Mouse (Mus musculus): ENCODE measurements at regions not wholly inside any gene's neighbourhood (a gene's known extent, or its start where the extent isn't known, plus 50 kb on each side); places are given as distances from the start of the nearest gene placed in this dataset.
A peak's percentile ranks its signal among the peaks of the same experiment; 100 is the strongest.

DNA sequence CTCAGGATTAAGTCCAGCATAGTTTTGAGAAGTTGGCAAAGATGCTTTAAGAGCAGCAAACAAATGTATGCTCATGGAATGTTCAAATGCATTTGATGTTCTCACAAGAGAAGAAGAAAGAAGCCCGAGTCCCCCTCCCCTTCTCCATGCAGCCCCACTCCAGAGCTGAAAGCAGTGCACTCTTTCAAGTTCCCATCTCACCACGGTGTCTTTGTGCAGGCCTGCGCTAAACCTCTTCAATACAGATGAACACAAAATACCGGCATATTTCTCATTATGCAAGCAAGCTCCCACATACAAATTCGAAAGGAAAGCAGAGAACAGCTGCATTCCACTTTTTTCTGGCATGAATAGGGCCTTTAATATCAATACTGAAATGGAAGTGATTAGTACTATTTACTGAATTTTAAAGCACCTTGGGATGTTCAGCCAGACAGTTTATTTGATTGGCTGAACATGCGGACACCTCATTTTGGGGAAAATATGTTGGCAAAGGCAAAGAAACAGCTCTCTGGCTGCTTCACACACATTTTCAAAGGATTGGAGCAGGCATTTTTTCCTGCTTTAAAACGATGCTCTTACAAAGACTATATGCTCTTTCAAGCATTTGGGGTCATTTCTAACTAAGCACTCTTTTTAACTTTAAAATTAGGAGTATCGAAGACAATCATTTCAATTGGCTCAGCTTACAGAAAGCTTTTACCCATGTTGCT is 595.8 kb downstream of the Car8 start:
- DNase-seq (ENCODE audit: low read depth, low spot score) = no peak

DNA sequence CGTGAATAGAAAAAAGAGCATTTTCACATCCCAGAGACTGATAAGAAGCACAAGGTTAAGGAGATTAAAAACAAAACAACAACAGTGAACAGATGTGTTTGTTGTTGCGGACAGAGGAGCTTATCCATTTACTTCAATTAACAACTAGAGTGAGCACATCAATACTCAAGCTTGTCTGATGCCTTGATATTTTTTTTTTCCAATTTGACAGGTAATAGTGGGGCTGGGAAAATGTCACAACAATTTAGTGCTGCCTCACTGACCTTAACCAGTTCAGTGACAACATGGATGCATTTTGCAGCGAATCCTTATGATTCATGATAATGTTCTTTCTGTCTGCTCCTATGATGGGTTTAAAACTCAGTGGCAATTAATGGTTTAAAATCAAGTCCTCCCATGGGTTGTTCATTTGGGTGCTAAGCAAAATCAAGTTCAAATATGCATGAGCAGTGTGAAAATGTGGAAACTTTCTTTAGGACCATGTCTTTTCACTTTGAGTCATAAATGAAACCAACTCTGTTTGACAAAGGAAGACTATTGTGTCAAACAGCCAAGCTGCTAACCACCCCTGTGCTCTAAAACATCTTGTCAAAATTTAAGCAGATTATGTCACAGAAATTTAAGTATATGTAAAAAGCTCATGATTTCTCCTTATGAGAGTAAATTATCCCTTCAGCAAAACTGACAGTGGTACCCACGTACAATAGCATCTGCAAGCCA is 641.0 kb downstream of the Car8 start:
- no peak for DNase-seq (ENCODE audit: low read depth, low spot score)

DNA sequence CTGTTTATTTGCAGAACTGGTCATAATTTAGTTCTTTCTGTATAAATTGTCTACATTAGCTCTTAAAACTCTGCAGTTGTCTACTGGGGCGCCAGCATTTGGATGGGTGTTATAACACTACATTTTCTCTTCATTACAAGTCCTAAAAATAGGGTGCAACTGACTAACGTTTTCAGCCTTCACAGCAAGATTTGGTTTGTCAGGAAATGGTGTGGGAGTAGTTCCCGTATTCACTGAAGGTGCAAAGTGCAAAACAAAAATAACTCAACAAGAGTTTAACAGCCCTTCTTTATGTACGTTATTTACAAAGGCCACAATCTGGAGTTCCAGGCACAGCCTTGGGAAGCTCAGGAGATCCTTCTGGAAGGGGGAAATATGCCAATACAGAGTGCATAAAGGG is 642.7 kb downstream of the Car8 start:
- no peak for DNase-seq (ENCODE audit: low read depth, low spot score)

DNA sequence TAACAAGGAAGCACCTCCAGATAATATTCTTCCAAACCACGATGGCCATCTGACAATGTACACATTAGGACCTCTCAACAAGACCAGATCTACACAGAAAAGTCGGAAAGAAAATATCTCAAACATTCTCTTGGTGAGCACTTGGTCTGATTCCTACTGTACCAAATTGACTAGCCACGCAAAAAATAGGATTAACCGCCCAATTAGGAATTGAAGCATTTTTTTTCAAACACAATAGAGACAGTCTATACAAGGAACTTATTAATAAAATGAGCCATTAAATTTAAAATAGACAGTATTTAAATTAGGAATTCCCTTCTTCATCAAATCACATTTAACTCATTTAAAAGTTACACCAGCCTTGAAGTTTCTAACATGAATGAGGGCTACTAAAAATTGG is 655.0 kb downstream of the Car8 start:
- DNase-seq (ENCODE audit: low read depth, low spot score) = no peak

DNA sequence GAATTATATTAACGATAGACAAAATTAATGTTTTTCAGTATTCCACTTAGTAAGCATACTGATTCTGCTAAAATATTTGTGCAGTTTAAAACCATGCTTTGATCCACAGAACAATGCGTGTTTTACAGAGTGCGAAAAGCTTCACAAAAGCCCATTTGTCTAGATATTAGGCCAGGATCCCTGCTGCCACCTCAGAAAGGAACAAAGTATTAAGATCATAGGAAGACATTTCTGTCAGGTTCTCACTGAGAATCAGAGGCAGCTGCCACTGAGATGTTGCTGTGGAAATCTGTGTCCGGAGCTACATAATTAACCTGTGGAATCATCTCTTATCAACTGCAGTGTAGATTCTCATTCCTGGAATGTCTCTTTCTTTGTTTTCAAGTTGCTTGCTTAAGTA is 656.9 kb downstream of the Car8 start:
- DNase-seq (ENCODE audit: low read depth, low spot score) = no peak

DNA sequence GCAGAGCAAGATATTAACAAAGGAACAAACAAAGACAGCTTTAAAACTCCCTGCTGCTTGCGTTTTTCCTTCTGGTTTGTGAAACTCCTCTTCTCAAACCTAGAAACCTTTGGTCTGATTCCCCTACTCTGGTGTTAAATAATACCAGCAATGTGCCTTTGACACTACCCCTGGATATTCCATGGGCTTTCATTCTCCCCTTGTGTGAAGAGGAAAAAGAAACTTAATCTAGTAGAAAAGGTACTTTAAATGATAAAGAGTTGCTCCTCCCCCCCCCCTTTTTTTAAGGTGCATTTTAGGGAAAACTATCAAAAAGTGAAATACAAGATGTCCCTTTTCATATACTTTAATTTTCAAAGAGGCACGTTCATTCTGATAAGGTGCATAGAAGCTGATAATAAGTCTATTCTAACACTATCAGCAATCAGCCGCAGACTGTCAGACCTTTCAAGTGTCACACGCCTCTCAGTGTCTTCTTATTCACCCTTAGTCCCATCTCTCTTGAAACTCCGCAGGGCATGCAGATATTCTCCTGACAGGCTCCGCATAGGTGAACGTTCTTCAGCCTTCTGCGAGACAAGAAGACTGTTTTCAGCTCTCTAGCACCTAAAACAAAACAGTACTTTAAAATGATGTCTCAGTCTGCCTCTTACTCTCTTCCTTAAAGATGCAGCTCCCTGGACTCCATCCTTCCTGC is 657.5 kb downstream of the Car8 start:
- DNase-seq (ENCODE audit: low read depth, low spot score) = no peak

DNA sequence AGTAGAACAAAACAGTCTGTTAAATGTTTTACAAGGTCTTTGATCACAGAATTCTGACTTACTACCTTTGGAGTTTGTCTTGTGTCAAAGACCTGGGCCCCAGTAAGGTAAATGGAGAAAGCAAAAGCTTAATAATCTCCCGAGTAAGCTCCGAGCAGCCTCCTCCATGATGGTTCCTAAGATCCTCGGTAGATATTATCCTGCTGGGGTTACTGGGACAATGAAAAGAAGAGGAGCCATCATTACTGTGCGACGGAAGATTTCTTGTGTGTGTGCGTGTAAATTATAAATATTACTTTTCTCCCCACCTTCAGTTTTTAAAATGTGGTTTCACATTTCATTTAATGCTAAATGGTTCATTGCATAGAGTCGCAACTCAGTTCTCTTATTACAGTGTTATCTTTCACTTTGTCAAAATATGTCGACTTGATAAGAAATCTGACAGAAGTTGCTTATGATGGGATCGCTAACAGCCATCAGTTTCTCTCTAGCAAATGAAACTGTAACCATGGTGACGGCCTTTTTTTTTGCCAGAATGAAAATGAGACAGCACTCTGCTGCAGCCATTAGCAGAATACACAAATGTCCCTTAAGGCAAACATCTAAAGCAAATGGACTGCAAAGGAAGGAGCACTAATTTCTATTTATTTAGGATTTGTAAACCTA is 658.2 kb downstream of the Car8 start:
- DNase-seq (ENCODE audit: low read depth, low spot score) = no peak

DNA sequence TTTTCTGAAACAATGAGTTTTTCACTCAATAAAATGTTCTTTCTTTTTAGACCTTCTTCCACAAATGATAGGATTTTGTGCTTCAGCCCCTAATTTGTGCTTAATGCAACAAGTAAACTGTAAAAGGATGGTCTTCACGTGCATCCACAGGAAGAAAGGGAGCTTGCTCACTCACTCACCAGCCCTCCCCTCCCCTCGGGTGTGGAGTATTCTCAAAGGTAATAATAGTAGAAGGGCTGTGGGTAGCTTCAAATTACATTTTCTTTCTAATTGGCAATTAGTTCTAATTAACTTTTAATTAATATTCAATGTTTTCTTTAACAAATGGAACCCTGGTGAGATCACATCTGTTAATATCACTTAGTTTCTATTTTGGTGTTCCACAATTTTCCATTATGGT is 664.8 kb downstream of the Car8 start:
- DNase-seq (ENCODE audit: low read depth, low spot score) = no peak

DNA sequence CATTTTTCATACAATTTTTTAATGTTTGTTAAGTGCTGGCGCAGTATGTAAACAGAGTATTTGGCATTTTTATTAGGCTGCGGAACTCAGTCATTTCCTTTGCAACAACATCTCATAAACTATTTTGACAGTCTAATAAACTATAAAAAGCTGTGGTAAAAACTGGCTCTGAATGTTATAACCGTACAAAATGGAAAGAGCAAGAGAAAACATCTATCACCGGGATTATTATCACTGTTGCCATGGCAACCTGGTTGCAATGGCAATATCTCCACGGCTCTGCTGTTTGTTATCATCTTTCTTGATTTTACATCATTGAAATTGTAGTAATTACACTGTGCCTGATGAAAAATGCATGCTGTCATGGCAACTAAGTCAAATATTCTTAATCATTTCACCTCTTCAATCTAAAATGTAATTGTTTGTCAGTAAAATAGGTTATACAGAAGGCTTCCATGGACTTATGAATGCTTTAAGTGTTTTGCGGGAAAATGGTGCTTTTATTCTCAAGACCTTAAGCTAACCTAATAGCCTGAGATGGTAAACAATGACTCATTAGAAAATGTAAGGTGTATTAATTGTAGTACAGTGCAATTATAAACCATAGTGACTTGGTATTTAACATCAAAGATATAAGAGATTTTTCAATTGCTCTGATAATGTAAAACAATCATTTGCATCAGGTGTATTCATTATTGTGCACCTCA is 671.0 kb downstream of the Car8 start:
- DNase-seq (ENCODE audit: low read depth, low spot score) = peak; percentile 45

DNA sequence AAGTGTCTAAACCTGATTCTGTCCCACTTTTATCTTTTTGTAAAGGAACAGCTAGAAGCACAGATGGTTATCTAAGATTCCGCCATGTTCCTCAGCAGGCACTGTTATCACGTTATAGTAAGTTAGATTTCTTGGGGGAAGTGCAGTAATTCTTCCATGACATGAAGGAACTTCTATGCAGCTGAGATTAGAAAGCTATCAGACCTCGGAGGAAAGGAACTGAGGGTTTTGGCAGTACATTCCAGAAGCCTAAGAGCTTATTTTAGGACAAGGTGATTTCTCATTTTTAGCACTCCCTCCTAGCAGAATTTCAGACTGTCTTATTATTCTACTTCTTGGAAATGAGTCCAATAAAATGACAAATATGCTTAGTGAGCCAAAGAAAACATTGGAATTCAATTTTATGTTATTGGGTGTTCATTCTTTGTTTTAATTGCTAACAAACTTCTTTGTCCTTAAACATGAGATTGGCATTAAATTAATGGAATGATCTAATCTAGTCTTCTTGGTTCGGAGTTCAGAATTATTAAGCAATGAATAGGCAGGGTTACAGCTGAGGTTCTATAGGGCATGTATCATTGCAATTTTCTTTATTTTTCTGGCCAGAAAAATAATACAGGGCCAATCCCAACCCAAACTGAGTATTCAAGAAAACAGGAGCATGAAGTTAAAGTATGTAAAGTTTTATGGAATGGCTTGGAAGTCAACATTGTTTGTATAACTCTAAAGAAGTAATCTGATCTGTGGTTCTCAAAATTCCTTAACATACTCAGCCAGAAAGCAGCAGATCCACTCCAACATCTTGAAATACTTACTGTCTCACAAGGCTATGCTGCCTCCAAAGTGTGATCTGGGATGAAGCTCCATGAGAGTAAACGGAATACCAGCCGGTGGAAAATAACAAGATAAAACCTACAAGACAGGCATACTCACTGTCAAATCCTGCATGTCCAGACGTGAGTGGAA is 678.7 kb downstream of the Car8 start:
- peak; percentile 54 for DNase-seq (ENCODE audit: low read depth, low spot score)

DNA sequence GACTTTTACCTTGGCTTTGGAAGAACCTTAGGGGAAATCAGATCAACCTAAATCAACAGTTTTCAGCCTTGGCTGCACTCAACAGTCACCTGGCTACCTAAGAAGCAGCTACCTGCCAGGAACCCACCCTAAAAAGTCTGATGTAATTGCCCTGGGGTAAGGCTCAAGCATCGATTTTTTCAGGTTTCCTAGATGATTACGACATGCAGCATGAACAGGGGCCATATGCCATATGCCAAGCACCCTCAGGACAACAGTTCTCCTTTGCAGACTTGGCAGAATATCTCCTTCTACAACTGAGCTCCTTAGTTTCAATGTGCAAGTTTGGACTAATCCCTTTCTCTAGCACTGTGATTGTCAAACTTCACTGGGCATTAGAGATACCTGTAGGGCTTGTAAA is 680.1 kb downstream of the Car8 start:
- no peak for DNase-seq (ENCODE audit: low read depth, low spot score)

DNA sequence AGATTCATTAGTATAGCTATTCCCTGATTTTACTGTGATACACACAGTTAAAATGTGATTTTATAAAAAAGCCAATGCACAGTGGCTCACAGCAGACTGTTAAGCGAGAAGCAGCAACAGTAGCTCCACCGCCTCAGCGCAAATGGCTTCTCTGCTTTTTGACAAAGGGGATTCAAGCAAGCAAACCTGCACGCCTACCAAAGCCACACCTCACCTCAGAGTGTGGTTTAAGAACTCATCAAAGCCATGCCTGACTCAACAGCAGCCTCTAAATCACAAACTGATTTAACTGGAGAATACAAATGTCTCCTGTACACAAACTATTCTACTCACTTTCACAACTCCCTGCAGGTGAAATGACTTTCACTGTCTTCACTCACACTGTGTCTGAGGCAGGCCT is 704.5 kb downstream of the Car8 start:
- DNase-seq (ENCODE audit: low read depth, low spot score) = no peak

DNA sequence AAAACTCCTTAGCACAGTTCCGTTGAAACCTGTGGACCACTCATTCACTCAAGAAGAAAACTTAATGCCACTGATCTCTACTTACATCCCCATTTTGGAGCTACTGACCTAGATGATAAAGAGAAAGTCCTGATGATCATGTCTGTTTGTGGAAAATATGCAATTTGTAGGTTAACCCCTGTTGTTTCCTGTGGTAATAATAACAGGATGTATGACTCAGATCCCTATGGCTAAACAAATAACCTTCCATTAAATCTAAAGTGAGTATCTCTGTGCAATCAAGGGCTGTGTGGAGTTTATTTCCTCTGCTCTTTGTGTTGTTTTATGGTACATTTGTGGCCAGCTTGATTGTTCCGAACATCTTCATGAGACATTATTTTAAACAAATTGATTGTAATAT is 711.1 kb downstream of the Car8 start:
- no peak for DNase-seq (ENCODE audit: low read depth, low spot score)

DNA sequence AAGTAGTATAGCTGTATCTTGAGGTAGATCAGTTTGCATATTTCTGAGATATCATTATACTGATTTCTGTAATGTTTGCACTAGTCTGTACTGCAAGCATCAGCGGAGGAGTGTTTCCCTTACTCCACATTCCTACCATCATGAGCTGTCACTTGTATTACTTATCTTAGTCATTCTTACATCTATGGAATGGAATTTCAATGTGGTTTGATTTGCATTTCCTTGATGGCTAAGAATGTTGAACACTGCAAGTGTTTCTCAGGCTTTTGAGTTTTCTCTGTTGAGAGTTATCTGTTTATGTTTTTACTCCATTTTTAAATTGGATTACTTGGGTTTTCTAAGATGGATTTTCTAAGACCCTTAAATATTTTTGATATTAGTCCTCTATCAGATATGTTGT is 725.8 kb downstream of the Car8 start:
- DNase-seq (ENCODE audit: low read depth, low spot score) = no peak

DNA sequence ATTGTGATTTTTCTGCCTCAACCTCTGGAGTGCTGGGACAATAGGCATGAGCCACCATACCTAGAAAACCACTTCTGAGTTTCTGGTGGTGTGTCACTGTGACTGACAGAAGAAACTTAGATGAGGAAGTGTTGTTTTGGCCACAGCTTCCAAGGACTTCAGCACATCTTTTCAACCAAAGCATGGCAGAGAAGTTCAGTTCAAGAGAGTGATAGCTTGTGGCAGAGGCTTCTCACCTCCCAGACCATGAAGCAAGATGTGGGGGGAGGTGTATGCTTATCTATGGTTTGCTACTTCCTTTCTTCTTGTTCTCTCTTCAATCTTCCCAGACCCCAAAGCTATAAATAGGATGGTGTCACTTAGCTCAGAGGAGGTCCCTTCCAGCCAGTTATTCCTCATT is 753.3 kb downstream of the Car8 start:
- DNase-seq (ENCODE audit: low read depth, low spot score) = no peak

DNA sequence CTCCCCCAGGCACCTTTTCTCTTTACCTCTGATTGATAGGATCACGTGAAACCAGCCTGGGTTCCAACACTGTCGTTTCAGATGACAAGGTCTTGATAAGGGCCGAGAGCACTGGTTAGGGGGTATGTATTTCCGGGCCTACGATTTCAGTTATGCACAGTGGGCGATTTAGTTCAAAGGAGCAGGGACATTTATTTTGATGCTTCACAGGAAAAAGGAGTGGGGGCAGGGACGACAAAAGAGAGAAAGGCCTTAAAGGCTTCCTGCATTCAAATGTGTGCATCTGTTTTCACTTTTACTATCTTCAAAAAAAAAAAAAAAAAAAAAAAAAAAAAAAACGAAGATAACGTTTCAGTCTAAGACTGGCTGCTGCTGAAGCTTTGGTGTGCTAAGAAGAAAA is 783.7 kb downstream of the Car8 start:
- DNase-seq (ENCODE audit: low read depth, low spot score) = peak; percentile 43

DNA sequence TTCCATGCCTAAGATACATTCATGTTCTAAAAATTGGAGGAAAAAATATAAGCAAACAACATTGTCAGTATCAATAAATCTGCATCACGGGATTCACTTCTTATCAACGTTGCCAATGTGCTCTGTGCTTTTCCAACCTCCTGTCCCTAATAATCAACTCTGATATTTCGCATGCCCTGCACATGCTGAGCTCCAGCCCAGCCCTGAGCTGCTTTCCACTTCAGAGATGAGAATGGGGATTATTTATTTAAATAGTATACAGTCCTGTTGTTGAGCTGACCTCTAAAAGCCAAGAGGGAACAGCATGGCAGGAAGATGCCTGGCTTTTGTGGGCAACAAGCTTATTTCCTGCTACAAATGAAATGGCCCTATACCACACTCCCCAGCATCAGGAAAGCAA is 786.2 kb downstream of the Car8 start:
- no peak for DNase-seq (ENCODE audit: low read depth, low spot score)

DNA sequence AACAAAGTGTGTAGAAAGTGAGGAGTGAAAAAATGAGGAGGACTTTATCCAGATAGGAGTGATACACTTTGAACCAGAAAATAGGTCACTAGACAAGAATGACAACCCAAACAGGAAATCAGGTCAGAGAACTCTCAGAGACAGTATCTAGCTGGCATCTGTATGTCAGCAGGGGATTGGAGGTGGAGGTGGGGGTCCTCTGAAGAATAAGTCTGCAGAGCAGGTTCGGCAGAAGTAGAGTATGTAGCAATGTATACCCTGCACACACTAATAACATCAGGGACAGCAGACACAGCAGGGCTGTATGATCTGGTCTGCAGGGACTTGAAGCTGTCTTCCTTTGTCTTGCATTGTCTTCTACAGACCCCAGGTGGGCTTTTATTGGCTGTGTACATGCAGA is 787.9 kb downstream of the Car8 start:
- no peak for DNase-seq (ENCODE audit: low read depth, low spot score)

DNA sequence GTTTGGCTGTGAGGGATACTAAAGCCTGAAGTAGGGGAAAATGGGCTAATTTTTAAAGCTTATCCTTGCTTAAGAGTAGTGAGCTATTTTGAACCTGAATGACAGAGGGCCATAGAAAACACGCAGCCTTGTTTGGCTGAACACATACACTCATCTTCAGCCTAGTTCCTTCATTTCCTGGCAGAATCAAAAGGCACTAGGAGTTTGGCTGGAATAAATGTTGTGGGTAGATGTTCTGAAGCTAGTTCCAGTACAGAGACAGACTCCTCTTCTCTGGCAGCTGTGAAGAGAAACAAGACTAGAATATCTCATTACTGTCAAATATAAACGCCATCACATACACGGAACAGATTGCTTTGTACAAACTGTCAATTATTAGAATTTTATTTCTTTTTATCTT is 809.5 kb downstream of the Car8 start:
- no peak for DNase-seq (ENCODE audit: low read depth, low spot score)

DNA sequence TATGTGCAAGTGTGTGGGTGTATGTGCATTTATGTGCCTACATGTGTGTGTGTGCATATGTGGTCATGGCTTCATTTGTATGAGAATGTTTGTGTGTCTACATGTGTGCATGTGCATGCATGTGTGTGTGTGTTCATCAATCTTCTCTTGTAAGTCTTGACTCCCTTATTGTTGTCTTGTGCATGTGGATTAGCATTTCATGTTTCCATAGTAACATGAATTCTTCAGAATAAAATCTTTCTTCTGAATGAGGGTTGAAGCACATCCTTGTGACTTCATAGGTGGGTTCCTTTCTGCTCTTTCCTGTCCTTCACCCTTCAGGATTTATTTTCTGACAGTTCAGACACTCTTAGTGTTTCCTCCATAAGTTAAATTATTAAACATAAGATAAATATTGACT is 814.8 kb downstream of the Car8 start:
- no peak for DNase-seq (ENCODE audit: low read depth, low spot score)

DNA sequence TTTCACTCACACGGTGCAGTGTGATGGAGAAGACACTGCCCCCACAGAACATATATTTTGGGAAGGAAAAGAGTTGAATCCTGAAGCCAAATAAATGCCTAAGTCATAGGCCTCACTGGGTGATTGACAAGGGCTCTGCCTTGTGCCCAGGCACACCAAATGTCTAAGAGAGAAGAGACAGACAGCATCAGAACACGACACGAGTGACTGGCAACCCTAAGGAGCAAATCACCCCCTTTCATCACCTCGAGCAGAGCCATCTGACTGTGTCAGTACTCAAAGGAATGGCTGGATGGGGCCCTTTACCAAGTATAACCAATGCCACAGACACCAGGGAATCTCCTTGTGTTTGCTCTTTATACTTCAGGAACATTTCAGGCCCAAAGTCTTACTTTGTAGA is 815.6 kb downstream of the Car8 start:
- DNase-seq (ENCODE audit: low read depth, low spot score) = no peak

Data from mesoderm, embryonic 11.5 days (tissue).